Mouse (Mus musculus) frontal cortex, postnatal 36 days (tissue): ENCODE results near the gene Olfr324.

Experiments used
- DNase-seq, 2 experiments: peaks; one replicate each; pipeline ENCODE4 v3.0.0; 2022; ENCODE audit warnings: low spot score in 2 of 2

Gene Olfr324

GRCm38 (mm10) chr11:58594814-58595213 is at the start of gene Olfr324:
Olfr324 (plus strand) TSS chr11:58595114.
- no peak for DNase-seq

GRCm38 (mm10) chr11:58546322-58546721 is 48.6 kb upstream of the Olfr324 start, which contains the start of gene Olfr329-ps:
Olfr329-ps (minus strand) TSS chr11:58546422.
- DNase-seq: no peak

GRCm38 (mm10) chr11:58555536-58555935 is 39.4 kb upstream of the Olfr324 start, which contains the start of gene Olfr328:
Olfr328 (minus strand) TSS chr11:58555636.
- DNase-seq: no peak

- no peak for DNase-seq
Measured at GRCm38 (mm10) chr11:58570405-58570804, 24.5 kb upstream of the Olfr324 start, which contains the start of gene Olfr224. Olfr224 (minus strand) TSS chr11:58570553.

GRCm38 (mm10) chr11:58577430-58577829 is 17.5 kb upstream of the Olfr324 start, which contains the start of gene Olfr325:
Olfr325 (plus strand) TSS chr11:58577730.
- DNase-seq: no peak

- DNase-seq: peak; percentile 3 to 25
Measured at GRCm38 (mm10) chr11:58578636-58579035, 16.3 kb upstream of the Olfr324 start.

GRCm38 (mm10) chr11:58587898-58588348 is 7.0 kb upstream of the Olfr324 start:
- DNase-seq: peak; percentile 12 to 13

GRCm38 (mm10) chr11:58588620-58589250 is 6.2 kb upstream of the Olfr324 start:
- no peak for DNase-seq

GRCm38 (mm10) chr11:58597837-58598236 is 2.9 kb downstream of the Olfr324 start:
- DNase-seq: no peak

- no peak for DNase-seq
Measured at GRCm38 (mm10) chr11:58602062-58602461, 7.1 kb downstream of the Olfr324 start.

GRCm38 (mm10) chr11:58602800-58603560 is 8.1 kb downstream of the Olfr324 start:
- DNase-seq: no peak

- no peak for DNase-seq
Measured at GRCm38 (mm10) chr11:58604688-58605087, 9.8 kb downstream of the Olfr324 start.

GRCm38 (mm10) chr11:58605228-58605627 is 10.3 kb downstream of the Olfr324 start:
- DNase-seq: no peak

GRCm38 (mm10) chr11:58606177-58606919 is 11.4 kb downstream of the Olfr324 start:
- DNase-seq: no peak

GRCm38 (mm10) chr11:58607030-58607429 is 12.1 kb downstream of the Olfr324 start:
- no peak for DNase-seq

GRCm38 (mm10) chr11:58613359-58613758 is 18.4 kb downstream of the Olfr324 start:
- DNase-seq: no peak

- DNase-seq: no peak
Measured at GRCm38 (mm10) chr11:58614526-58614925, 19.6 kb downstream of the Olfr324 start.

GRCm38 (mm10) chr11:58615975-58616374 is 21.1 kb downstream of the Olfr324 start, which contains the start of gene 2210407C18Rik:
2210407C18Rik (minus strand) TSS chr11:58616075.
- no peak for DNase-seq

- DNase-seq: no peak
Measured at GRCm38 (mm10) chr11:58618369-58618768, 23.5 kb downstream of the Olfr324 start.

- DNase-seq: no peak
Measured at GRCm38 (mm10) chr11:58618793-58619192, 23.9 kb downstream of the Olfr324 start.

GRCm38 (mm10) chr11:58626146-58626545 is 31.2 kb downstream of the Olfr324 start:
- no peak for DNase-seq

- no peak for DNase-seq
Measured at GRCm38 (mm10) chr11:58630401-58630800, 35.5 kb downstream of the Olfr324 start, which contains the start of gene Olfr323. Olfr323 (minus strand) TSS chr11:58630501.
